Mouse (Mus musculus): Measurements from ENCODE around the gene Ankrd23. TPM values are rescaled to one million over a fixed set of nuclear protein-coding genes. Genes with fewer than 3 reads are reported as not detected.
"Not testable (repeated sequence)": the region's sequence is repeated elsewhere in the genome, so short reads cannot be mapped to it uniquely, and the experiment has no call there.

Gene Ankrd23
- 16.4 and 16.6 TPM in 2 replicates for polyA plus RNA-seq (2016; fragmentation: Nextera tagmentation; extraction: Ambion mirVana)

DNA sequence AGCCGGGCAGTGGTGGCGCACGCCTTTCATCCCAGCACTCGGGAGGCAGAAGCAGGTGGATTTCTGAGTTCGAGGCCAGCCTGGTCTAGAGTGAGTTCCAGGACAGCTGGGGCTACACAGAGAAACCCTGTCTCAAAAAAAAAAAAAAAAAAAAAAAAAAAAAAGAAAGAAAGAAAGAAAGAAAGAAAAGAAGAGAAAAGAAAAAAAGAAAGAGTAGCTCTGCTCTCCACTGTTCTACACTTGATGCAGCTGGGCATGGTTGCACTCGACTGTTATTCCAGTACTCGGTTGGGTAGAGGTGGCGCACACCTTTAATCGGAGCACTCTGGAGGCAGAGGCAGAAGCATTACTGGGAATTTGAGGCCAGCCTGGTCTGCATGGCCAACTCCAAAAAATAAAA is at the start of gene Ankrd23:
Gene Ankrd23, minus strand, starts transcription at position 101 of the 400 bp plus-strand sequence.
- 94% methylated on average over 9 of the region's 9 CpGs for WGBS
- not testable (repeated sequence) for H3K9ac ChIP-seq; H3K4me2 ChIP-seq (replicated peaks); H3K27me3 ChIP-seq (replicated peaks); H3K4me1 ChIP-seq; H3K4me3 ChIP-seq; ATAC-seq (ENCODE audit: low FRiP score, low read depth); H3K27ac ChIP-seq; H3K9me3 ChIP-seq
- peaks cover 23% of the 10 kb centered on the region for H3K36me3 ChIP-seq

GRCm38 (mm10) chr1:36586288-36586687 is 49.6 kb upstream of the Ankrd23 start:
- WGBS: 24% methylated on average over 4 of the region's 4 CpGs
- no peak for ATAC-seq (ENCODE audit: low FRiP score, low read depth)
- Histone ChIP-seq H3K4me2 (replicated peaks) (no peak overlapping the region), H3K9me3 (no peaks in the 10 kb centered on the region), H3K4me1 (peaks cover 19% of the 10 kb centered on the region), H3K9ac (no peak overlapping the region), H3K36me3 (no peaks in the 10 kb centered on the region), H3K27ac (no peak overlapping the region), H3K27me3 (replicated peaks) (0 out of 2 replicates have a peak, but pooled peaks cover 13% of the 10 kb centered on the region), H3K4me3 (no peak overlapping the region)

DNA sequence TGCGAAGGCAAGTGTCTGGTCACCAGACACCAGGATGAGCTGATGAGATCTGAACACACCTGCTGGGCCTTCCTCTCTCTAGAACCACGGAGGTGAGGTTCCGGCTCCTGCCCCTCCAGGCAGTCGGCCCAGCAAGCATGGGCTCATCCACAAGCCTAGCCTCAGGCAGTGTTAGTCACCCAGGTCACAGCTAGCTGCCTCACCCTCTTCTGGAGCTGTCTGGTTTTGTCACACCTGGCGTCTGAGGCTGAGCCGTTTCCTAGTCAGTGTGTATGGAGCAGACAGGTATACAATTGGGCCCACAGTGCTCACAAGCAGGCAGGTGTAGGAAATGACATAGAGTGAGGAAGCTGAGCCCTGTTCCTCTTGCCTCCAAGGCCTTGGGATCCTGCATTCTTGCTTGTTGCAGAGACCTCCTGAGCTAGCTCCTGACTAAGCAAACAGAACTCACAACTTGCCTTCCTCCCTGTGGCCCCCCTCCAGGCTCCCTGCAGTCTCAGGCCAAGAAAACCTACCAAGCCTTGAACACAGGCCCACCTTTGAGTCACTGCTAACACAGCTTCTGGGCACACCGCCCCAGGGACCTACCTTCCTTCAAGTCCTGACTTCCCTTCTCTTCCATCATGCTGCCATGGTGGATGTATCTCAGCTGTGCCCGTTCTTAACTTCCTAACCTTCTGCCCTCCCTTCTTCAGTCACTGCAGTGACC is 46.9 kb upstream of the Ankrd23 start:
- H3K4me3 ChIP-seq: no peak overlapping the region
- H3K36me3 ChIP-seq: no peaks in the 10 kb centered on the region
- 0 out of 2 replicates have a peak, but pooled peaks cover 13% of the 10 kb centered on the region for H3K27me3 ChIP-seq (replicated peaks)
- H3K27ac ChIP-seq: no peak overlapping the region
- H3K4me2 ChIP-seq (replicated peaks): no peak overlapping the region
- peaks cover 22% of the 10 kb centered on the region for H3K4me1 ChIP-seq
- no peak overlapping the region for H3K9ac ChIP-seq
- no peak for ATAC-seq (ENCODE audit: low FRiP score, low read depth)
- 77% methylated on average over 8 of the region's 8 CpGs for WGBS
- H3K9me3 ChIP-seq: no peaks in the 10 kb centered on the region

DNA sequence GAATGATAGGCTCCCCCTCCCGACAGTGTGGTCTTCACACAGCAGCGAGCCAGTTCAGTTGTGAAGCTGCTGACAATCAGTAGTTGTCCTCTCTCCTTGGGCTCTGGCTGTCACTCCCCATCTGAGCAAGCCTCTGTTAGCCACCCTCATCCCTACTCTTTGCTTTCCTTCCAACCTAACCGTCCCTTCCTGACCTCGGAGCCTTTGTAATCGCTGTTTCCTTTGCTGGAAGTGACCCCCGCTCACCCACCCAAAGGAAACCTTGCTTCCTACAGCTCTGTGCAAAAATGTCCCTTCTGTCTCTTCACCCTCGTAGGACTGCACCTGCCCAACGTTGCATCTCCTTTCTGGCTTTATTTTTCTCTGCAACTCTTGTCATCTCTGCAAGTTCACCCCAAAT is 45.5 kb upstream of the Ankrd23 start:
- Histone ChIP-seq H3K27me3 (replicated peaks) (peaks cover 13% of the 10 kb centered on the region; the same call in 1 of the 2 replicates), H3K4me1 (peaks cover 17% of the 10 kb centered on the region), H3K4me2 (replicated peaks) (no peak overlapping the region), H3K4me3 (no peak overlapping the region), H3K9ac (no peak overlapping the region), H3K36me3 (no peaks in the 10 kb centered on the region), H3K9me3 (no peaks in the 10 kb centered on the region), H3K27ac (no peak overlapping the region)
- 80% methylated on average over 8 of the region's 8 CpGs for WGBS
- no peak for ATAC-seq (ENCODE audit: low FRiP score, low read depth)

DNA sequence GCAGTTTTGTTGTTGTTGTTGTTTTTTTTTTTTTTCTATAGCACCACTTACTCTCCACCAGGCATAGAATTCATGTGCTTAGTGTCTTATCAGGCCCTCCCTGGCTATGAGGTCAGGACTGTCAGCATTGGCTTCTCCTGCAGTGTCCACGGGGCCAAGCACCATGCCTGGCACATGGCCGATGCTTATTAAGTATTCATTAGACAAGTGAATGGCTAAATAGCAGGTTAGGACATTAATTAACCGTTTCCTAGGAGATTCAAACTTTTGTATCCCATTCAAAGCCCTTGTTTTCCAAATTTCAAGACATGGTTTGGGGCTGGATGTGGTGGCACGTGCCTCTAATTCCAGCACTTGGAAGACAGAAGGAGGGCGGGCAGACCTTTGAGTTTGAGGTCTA is 44.6 kb upstream of the Ankrd23 start:
- 55% methylated on average over 5 of the region's 5 CpGs for WGBS
- no peaks in the 10 kb centered on the region for H3K9me3 ChIP-seq
- no peak overlapping the region for H3K4me2 ChIP-seq (replicated peaks)
- H3K36me3 ChIP-seq: no peaks in the 10 kb centered on the region
- H3K27ac ChIP-seq: no peak overlapping the region
- H3K9ac ChIP-seq: no peak overlapping the region
- ATAC-seq (ENCODE audit: low FRiP score, low read depth): no peak
- peaks cover 13% of the 10 kb centered on the region; the same call in 1 of the 2 replicates for H3K27me3 ChIP-seq (replicated peaks)
- peaks cover 17% of the 10 kb centered on the region for H3K4me1 ChIP-seq
- no peak overlapping the region for H3K4me3 ChIP-seq

DNA sequence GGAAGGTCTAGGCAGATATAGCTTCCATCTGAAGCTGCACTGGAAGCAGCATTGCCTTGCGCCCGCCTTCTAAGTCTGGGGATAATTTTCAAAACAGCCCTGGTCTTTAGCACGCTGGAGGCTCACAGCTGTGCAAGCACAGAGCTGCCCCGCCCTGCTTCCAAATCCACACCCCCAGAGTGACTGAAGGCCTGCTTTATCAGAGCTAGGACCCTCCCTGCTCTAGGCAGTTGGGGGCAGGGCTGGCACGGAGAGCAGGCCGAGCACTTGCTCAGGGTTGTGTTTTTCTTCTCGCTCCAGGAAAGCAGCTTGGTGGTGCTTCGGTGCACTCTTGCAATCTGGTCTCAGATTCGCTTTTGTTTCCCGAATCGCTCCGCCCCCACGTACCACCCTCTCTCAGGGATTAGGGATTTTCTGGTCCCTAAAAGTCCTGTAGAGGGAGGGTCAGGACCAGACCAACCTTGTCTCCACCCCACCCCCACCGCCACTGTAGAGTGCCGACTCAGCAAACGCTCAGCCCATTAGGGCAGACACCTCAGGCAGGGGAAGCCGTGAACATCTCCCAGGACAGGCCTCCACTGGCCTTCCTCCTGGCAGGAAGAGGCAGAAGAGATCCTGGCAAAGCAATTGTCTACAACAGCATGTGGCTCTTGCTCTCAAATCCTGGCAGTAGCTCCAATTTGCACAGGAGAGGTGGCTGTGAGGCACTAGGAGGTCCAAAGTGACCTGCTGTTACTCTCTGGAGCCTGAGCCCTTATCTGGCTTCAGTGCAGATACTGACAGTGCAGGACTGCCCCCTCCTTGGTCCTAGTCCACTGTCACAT is 43.9 kb upstream of the Ankrd23 start:
- Histone ChIP-seq H3K27me3 (replicated peaks) (peaks cover 13% of the 10 kb centered on the region; the same call in 1 of the 2 replicates), H3K4me2 (replicated peaks) (peak overlapping the region; percentile 50), H3K4me3 (0 out of 2 replicates have a peak overlapping the region, but pooled peaks have one; percentile 7), H3K27ac (peak overlapping the region; percentile 74), H3K36me3 (no peaks in the 10 kb centered on the region), H3K4me1 (peaks cover 17% of the 10 kb centered on the region), H3K9ac (0 out of 2 replicates have a peak overlapping the region, but pooled peaks have one; percentile 44), H3K9me3 (no peaks in the 10 kb centered on the region)
- ATAC-seq (ENCODE audit: low FRiP score, low read depth): peak; percentile 82
- under 1% methylated on average over 17 of the region's 17 CpGs for WGBS

- ATAC-seq (ENCODE audit: low FRiP score, low read depth): peak; percentile 60
- H3K9me3 ChIP-seq: no peaks in the 10 kb centered on the region
- H3K27ac ChIP-seq: peak overlapping the region; percentile 74
- no peaks in the 10 kb centered on the region for H3K36me3 ChIP-seq
- H3K4me3 ChIP-seq: no peak overlapping the region
- H3K9ac ChIP-seq: 0 out of 2 replicates have a peak overlapping the region, but pooled peaks have one; percentile 44
- peaks cover 17% of the 10 kb centered on the region for H3K4me1 ChIP-seq
- H3K4me2 ChIP-seq (replicated peaks): peak overlapping the region; percentile 50
- peaks cover 13% of the 10 kb centered on the region; the same call in 1 of the 2 replicates for H3K27me3 ChIP-seq (replicated peaks)
- 29% methylated on average over 6 of the region's 6 CpGs for WGBS
Observed at GRCm38 (mm10) chr1:36579974-36580383, 43.3 kb upstream of the Ankrd23 start.

DNA sequence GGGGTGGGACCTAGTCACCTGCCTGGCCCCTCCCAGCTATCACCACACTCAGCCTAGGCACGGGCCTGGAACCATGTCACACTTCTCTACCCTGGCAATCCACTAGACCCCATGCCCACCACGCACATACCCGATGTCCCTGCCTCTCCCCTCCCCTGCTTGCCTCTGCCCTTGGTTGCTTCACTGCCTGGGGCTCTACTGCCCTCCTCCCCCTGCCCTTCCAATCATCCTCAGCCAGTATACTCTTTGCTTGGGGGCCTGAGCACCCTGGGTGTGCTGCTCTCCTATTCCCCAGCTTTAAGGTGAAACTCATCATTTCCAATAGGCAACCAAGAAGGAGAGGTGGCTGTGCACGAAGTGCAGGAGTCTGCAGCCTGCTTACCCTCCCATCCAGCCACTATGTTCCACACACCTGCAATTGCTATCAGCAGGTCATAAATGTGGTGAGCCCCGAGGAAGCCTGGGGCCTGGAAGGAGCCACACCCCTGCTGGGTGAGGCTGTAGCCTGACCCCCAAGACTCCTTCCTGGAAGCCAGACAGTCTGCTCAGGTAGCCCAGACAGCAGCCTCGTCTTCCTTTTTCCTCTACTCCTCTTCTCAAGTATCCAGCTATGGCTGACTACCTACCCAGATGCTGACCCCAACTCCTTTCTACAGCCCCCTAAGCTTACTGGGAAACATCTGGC is 40.5 kb upstream of the Ankrd23 start:
- Histone ChIP-seq H3K4me3 (no peak overlapping the region), H3K36me3 (no peaks in the 10 kb centered on the region), H3K9me3 (no peaks in the 10 kb centered on the region), H3K27me3 (replicated peaks) (no peaks in the 10 kb centered on the region; the same call in 1 of the 2 replicates), H3K27ac (no peak overlapping the region), H3K4me2 (replicated peaks) (no peak overlapping the region), H3K4me1 (peaks cover 21% of the 10 kb centered on the region), H3K9ac (no peak overlapping the region)
- no peak for ATAC-seq (ENCODE audit: low FRiP score, low read depth)
- 60% methylated on average over 6 of the region's 6 CpGs for WGBS

GRCm38 (mm10) chr1:36575347-36575746 is 38.7 kb upstream of the Ankrd23 start:
- H3K9me3 ChIP-seq: no peaks in the 10 kb centered on the region
- H3K9ac ChIP-seq: no peak overlapping the region
- H3K4me3 ChIP-seq: no peak overlapping the region
- ATAC-seq (ENCODE audit: low FRiP score, low read depth): no peak
- H3K27me3 ChIP-seq (replicated peaks): no peaks in the 10 kb centered on the region; the same call in 1 of the 2 replicates
- H3K4me1 ChIP-seq: peaks cover 17% of the 10 kb centered on the region
- H3K27ac ChIP-seq: no peak overlapping the region
- no peaks in the 10 kb centered on the region for H3K36me3 ChIP-seq
- no peak overlapping the region for H3K4me2 ChIP-seq (replicated peaks)
- 61% methylated on average over 6 of the region's 6 CpGs for WGBS

DNA sequence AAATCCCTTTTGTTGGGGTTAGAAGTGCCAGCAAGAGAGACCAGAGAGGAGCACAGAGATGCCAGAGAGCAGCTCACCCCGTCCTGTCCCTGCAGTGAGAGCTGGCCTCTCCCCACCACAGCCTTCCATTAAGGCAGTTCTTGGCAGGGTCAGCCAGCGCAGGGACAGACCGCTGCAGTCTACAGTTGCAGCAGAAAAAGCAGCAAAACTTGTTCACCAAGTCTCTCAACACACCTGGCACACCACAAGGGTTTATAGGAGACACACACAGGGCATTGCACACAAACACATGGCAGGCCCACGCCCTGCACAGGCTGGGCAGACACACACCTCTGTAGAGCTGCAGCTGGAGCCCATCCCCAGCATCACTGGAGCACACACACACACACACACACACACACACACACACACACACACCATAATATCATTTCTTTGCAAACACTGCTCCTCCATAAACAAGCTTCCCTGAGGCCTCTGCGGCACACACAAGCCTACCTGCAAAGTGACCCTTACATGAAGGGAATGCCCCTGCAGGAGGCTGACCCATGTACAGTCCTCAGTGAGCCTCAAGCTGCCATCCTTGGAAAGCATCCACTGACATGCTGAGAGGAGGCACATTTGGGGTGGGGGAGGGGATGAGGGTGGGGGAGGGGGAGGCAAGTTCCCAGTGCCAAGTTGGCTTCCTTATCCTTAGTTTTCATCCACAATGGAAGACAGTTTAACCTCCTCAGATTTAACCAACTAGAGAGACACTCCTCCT is 37.7 kb upstream of the Ankrd23 start:
- peaks cover 9% of the 10 kb centered on the region; the same call in 1 of the 2 replicates for H3K4me1 ChIP-seq
- H3K9ac ChIP-seq: no peak overlapping the region
- no peaks in the 10 kb centered on the region for H3K9me3 ChIP-seq
- H3K27ac ChIP-seq: no peak overlapping the region
- no peak for ATAC-seq (ENCODE audit: low FRiP score, low read depth)
- no peak overlapping the region for H3K4me3 ChIP-seq
- H3K27me3 ChIP-seq (replicated peaks): no peaks in the 10 kb centered on the region; the same call in 1 of the 2 replicates
- WGBS: 84% methylated on average over 5 of the region's 5 CpGs
- no peaks in the 10 kb centered on the region for H3K36me3 ChIP-seq
- H3K4me2 ChIP-seq (replicated peaks): no peak overlapping the region

GRCm38 (mm10) chr1:36573524-36573923 is 36.8 kb upstream of the Ankrd23 start:
- Histone ChIP-seq H3K27ac (no peak overlapping the region), H3K4me2 (replicated peaks) (no peak overlapping the region), H3K9me3 (no peaks in the 10 kb centered on the region), H3K27me3 (replicated peaks) (no peaks in the 10 kb centered on the region; the same call in 1 of the 2 replicates), H3K36me3 (no peaks in the 10 kb centered on the region), H3K9ac (no peak overlapping the region), H3K4me1 (peaks cover 9% of the 10 kb centered on the region; the same call in 1 of the 2 replicates), H3K4me3 (no peak overlapping the region)
- WGBS: 85% methylated on average over 8 of the region's 8 CpGs
- ATAC-seq (ENCODE audit: low FRiP score, low read depth): no peak
